Mouse (Mus musculus) megakaryocyte, embryonic 14.5 days (primary cell): Measurements from ENCODE around the gene Npepps. TPM values are rescaled to one million over a fixed set of nuclear protein-coding genes. Genes with fewer than 3 reads are reported as not detected.

ENCODE experiments used
- H3K27me3 ChIP-seq: replicated peaks from 2 replicates; pipeline ENCODE3; 2012; ENCODE audit warnings: inconsistent platforms
- H3K36me3 ChIP-seq: replicated peaks from 2 replicates; pipeline ENCODE3; 2012; ENCODE audit warnings: low read length, inconsistent platforms, mixed read lengths
- H3K4me1 ChIP-seq: 2 replicates; pipeline ENCODE4 v1.6.1; 2012; ENCODE audit warnings: inconsistent platforms
- H3K4me3 ChIP-seq: replicated peaks from 2 replicates; pipeline ENCODE3; 2012; ENCODE audit warnings: moderate library complexity, mild to moderate bottlenecking, inconsistent platforms
- H3K9me3 ChIP-seq: 2 replicates; pipeline ENCODE4 v1.6.1; 2012; ENCODE audit warnings: inconsistent platforms
- FLI1 ChIP-seq: IDR thresholded peaks from 2 replicates; pipeline ENCODE4 v1.6.1; 2012; ENCODE audit warnings: low read length, inconsistent platforms, mixed read lengths
- GATA1 ChIP-seq: IDR thresholded peaks from 3 replicates; pipeline ENCODE4 v1.6.1; 2012; ENCODE audit warnings: mixed read lengths, low read length, inconsistent platforms, borderline replicate concordance
- polyA plus RNA-seq: library from polyadenylated mRNA; stranded (reverse); fragments of >175 nt; gene quantifications from 2 replicates; pipeline ENCODE4 v1.2.3, GENCODE M21; 2012; ENCODE audit warnings: low replicate concordance; ENCODE audit not compliant: insufficient read depth

The Npepps gene
- polyA plus RNA-seq, 1 experiment: 50.1 TPM

DNA sequence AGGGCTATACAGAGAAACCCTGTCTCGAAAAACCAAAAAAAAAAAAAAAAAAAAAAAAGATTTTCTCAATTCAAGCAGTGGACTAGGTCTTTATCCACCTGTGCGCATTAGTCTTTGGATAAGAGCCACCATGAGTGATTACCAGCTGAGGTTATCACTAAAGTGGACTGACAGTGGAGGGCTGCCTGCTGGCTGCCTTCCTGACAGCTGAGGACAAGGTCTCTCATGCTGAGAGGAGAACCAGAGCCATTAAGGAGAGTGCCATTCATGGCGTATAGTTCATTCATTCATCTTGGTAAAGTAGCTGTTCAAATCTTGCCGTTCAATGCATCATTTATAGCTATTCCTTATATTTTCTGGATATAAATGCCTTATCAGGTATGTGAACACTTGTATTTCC lies 16.1 kb upstream of the Npepps start:
- Histone ChIP-seq H3K4me1 (peaks cover 8% of the 10 kb centered on the region), H3K27me3 (no peaks in the 10 kb centered on the region), H3K4me3 (no peak overlapping the region), H3K9me3 (peaks cover 4% of the 10 kb centered on the region; the same call in 1 of the 2 replicates), H3K36me3 (no peaks in the 10 kb centered on the region)
- TF ChIP-seq FLI1 (no peak), GATA1 (no peak)

DNA sequence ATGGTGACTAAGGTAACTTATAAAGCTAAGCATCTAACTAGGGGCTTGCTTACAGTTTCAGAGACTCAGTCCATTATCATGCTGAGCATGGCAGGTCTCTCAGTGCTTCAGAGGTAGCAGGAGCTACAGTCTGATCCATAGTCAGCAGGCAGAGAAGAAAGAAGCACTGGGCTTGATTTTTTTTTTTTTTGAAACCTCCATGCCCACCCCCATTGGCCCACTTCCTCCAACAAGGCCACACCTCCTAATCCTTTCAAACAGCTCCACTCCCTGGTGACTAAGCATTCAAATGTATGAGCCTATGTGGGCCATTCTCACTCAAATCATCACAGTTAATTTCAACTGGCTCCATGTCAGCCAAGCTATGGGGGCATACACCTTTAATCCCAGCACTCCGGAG lies 12.3 kb upstream of the Npepps start:
- H3K4me1 ChIP-seq: peaks cover 12% of the 10 kb centered on the region
- H3K9me3 ChIP-seq: peaks cover 4% of the 10 kb centered on the region; the same call in 1 of the 2 replicates
- no peak overlapping the region for H3K4me3 ChIP-seq
- H3K36me3 ChIP-seq: no peaks in the 10 kb centered on the region
- TF ChIP-seq FLI1 (no peak), GATA1 (no peak)
- no peaks in the 10 kb centered on the region for H3K27me3 ChIP-seq

DNA sequence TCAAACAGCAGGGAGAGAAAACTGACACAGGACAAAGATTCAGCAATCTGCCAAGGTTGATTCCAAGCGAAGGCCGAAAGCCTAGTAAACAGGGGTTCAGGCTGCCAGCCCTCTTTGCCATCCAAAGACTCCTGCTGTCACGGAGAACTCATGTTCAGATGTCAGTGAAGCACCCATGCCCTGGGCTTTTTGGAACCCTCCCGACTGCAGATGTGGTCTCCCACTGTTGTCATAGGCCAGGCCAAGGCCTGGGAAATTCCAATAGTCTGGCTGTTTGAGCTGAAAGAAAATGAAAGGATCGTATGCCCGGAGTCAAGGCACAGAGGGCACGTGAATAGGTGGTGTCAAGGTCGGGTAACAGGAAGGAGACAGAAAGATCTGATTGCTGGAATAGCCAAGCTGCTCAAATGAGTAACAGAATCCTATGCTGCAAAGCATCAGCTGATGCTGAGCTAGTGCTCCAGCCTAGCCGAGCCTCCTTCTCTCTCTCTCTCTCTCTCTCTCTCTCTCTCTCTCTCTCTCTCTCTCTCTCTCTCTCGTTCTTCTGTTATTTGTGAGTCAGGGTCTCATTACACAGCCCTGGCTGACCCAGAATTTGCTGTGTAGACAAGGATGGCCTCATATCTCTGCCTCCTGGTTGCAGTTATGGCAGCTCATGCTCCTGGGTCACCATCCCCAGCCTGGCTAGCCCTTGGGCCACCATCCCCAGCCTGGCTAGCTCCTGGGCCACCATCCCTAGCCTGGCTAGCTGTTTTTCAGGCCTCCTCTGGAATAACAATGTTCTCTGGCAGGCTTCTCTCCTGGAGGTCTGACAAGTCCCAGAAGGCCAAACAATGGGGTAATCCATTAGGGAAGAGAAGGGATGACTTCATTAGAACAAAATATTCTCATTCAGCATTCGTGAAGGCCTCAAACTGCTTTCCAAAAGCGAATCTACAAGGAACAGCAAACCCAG lies 9.1 kb upstream of the Npepps start:
- Histone ChIP-seq H3K4me3 (no peak overlapping the region), H3K36me3 (no peaks in the 10 kb centered on the region), H3K4me1 (peaks cover 25% of the 10 kb centered on the region), H3K9me3 (peaks cover 4% of the 10 kb centered on the region; the same call in 1 of the 2 replicates), H3K27me3 (no peaks in the 10 kb centered on the region)
- no peak for TF ChIP-seq FLI1

DNA sequence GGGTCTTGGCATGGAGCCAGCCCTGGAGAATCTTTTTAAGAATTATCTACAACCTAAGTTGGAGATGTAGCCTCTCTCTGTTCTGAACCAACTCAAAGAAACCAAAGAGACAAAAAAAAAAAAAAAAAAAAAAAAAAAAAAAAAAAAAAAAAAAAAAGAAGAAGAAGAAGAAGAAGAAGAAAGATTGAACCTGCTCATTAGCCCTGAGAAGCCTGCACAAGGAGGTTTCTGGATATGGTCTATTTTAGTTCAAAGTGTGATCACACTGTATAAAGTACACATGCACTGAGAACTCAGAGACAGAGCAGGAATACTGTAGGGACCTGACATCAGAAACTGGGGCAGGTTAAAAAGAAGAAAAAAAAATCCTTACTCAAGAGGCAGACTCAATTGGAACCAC lies 7.2 kb upstream of the Npepps start:
- Histone ChIP-seq H3K9me3 (peaks cover under 1% of the 10 kb centered on the region; the same call in 1 of the 2 replicates), H3K36me3 (no peaks in the 10 kb centered on the region), H3K4me1 (peaks cover 38% of the 10 kb centered on the region), H3K27me3 (no peaks in the 10 kb centered on the region), H3K4me3 (no peak overlapping the region)
- TF ChIP-seq FLI1 (no peak), GATA1 (no peak)

DNA sequence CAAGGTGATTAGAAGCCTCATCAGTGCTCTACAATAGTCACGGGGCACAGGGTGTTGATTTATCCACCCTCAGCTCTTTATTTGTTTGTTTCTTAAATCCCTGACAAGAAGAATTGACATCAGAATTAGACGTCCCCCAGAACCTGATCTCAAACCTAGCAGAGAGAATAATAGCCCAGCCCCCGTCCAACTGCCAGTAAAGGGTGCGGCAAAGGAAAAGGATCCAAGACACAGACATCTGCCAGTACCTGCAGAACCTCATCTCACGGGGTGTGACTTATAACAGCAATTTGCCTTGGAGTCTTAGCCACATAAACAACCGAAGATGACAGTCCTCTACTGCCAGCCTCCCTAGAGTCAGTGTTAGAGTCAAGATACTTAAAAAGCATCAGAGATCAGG lies 6.5 kb upstream of the Npepps start:
- Histone ChIP-seq H3K4me3 (no peak overlapping the region), H3K36me3 (no peaks in the 10 kb centered on the region), H3K27me3 (no peaks in the 10 kb centered on the region), H3K9me3 (no peaks in the 10 kb centered on the region), H3K4me1 (peaks cover 45% of the 10 kb centered on the region)
- no peak for TF ChIP-seq FLI1
- no peak for TF ChIP-seq GATA1

DNA sequence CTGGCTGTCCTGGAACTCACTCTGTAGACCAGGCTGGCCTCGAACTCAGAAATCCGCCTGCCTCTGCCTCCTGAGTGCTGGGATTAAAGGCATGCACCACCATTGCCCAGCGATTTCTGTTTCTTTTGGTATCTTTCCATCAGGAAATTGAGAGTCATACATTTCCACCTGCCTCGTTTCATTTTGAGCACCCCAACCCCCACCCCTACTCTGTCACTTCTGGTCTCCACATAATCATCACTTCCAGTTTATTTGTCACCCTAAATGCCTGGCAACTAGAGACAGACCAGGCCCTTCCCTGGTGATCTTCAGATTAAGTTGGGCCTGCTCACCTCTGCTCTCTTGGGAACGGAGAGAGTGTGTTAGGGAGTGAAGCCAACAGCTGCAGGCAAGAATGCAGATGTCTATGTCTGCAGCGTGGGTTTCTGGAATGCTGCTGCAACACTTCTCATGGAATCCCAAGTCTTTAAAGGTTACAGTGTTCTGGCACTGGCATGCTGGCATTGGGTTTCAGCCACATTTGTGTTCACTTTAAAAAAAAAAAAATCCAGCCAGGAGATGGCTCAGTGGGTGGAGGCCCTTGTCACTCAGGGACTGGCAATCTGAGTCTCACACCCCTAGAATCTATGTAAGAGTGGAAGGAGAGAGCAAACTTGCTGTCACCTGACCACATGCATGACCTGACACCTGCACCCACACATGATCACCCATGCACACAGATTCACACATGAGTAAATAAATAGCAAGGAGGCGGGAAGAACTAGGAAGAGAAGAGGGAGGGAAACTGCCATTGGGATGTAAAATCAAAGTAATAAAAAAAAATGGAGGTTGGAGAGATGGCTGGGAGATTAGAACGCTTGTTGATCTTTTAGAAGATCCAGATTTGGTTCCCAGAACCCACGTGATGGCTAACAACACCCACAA lies 5.7 kb upstream of the Npepps start:
- H3K36me3 ChIP-seq: no peaks in the 10 kb centered on the region
- H3K4me1 ChIP-seq: peaks cover 51% of the 10 kb centered on the region
- no peak for TF ChIP-seq GATA1
- TF ChIP-seq FLI1: no peak
- no peaks in the 10 kb centered on the region for H3K27me3 ChIP-seq
- no peak overlapping the region for H3K4me3 ChIP-seq
- no peaks in the 10 kb centered on the region for H3K9me3 ChIP-seq

DNA sequence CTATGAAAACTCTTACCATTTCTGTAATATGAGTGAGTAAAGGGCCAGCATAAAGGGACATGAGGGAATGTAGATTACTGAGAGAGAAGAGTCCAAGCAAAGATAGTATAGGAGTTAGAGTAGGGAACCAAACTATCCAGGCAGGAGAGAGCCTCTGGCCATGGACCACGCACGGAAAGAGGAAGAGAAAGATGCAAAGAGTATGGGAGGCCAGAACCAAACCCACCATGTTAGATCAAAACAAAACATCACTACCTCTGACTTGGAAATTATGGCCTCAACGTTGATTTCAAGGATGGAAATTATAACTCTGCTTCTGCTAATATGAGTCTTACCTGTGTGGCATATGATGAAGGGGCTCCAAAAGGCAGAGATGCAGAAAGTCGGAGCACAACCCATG lies 4.4 kb upstream of the Npepps start:
- Histone ChIP-seq H3K27me3 (no peaks in the 10 kb centered on the region), H3K9me3 (no peaks in the 10 kb centered on the region), H3K36me3 (no peaks in the 10 kb centered on the region), H3K4me1 (peaks cover 53% of the 10 kb centered on the region), H3K4me3 (no peak overlapping the region)
- TF ChIP-seq GATA1: no peak
- no peak for TF ChIP-seq FLI1

DNA sequence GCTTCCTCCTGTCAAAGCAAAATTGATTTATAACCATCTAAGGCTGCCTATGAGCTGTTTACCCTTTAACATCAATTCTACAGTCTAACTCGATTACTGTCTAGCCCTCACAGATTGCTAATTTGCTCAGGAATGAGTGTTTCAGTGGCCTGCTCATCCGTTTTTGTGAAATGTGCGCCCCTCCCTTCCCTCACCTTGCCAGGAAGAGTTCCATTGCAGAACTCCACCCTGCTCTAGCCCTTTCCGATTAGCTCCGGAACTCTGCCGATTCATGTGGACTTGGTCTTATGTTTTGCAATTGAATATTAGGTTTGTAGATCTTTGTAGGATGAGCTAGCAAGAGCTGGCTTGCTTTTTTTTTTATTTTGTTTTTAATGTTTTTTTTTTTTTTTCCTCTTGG lies 1.7 kb upstream of the Npepps start:
- Histone ChIP-seq H3K4me3 (no peak overlapping the region), H3K9me3 (no peaks in the 10 kb centered on the region), H3K4me1 (peaks cover 62% of the 10 kb centered on the region), H3K27me3 (no peaks in the 10 kb centered on the region), H3K36me3 (peaks cover 5% of the 10 kb centered on the region)
- TF ChIP-seq FLI1 (no peak), GATA1 (no peak)

DNA sequence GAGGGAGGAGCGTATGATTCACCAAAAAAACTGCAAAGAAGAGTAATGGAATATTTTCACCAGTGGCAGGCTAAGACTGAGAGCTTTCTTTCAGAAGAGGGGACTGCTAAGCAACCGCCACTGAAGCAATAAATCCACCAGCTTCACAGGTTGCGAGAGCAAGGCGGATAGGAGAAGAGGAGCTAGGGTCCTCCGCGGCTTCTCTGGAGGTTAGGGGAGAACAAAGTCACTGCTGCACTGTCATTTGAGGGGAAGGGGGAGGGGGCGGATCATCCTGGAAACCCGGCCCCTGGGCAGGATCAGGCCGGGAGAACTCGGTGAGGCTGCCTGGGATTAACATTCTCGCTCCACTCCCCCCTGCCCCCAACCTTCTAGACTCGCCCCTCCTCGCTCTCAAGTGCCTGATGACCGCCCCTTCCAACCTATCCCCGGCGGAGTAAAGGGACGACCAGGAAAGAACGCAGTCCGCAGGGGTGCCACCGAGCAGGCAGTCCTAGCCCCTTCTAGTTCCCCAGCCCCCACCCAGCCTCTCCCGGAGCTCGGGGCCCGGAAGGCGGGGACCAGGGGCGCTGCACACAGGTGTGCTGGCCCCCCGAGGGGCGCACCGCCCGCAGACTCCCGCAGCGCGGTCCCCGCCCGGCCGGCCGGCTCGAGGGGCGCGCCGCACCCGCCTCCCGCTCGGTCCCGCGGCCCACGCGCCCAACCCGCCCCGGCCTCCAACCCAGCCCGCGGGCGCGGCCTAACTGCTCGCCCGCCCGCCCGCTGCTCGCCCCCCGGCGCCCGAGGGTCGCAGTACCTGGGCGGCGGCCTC lies 828 bp downstream of the Npepps start:
- peaks cover 65% of the 10 kb centered on the region for H3K4me1 ChIP-seq
- H3K27me3 ChIP-seq: no peaks in the 10 kb centered on the region
- no peaks in the 10 kb centered on the region for H3K9me3 ChIP-seq
- H3K4me3 ChIP-seq: peak overlapping the region; percentile 95
- H3K36me3 ChIP-seq: peaks cover 7% of the 10 kb centered on the region
- no peak for TF ChIP-seq GATA1
- TF ChIP-seq FLI1: no peak
